Mouse (Mus musculus): Measurements from ENCODE around the gene Gprc5d. TPM values are rescaled to one million over a fixed set of nuclear protein-coding genes. Genes with fewer than 3 reads are reported as not detected.

Gene Gprc5d
- polyA plus RNA-seq, 2 experiments, result 0.10 TPM; not detected in 1

DNA sequence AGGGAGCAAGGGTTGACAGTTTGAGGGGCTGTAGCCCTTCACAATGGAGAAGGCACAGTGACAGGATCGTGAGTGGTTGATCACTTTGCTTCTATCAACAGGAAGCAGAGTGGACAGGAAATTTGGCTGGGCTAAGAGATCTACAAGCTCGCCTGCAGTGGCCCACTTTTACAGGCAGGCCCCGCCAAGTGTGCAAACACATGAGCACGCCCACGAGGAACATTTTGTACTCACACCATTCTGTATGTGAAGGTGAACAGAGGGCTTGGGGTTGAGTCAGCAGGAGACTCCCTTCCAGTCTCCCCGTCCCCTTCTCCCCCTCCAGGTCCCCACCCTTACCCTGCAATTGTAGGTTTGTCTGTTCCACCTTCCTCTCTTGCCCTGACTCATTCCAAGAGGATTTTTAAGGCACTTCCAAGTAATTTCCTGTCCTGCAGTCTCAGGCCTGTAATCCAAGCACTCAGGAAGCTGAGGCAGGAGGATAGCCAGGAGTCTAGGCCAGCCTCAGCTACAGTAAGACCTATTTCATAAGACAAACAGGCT is 43.6 kb downstream of the Gprc5d start:
- no peak overlapping the region for H3K9ac ChIP-seq (ENCODE audit: low read depth, low read length, severe bottlenecking)
- WGBS, result 73% methylated on average over 6 of the region's 6 CpGs
- H3K4me1 ChIP-seq (ENCODE audit: control insufficient read depth, insufficient read depth, low read length), result no peaks in the 10 kb centered on the region
- H3K9me3 ChIP-seq (ENCODE audit: control insufficient read depth, low read length), result no peaks in the 10 kb centered on the region
- H3K4me2 ChIP-seq (replicated peaks; ENCODE audit: low read depth, low read length, severe bottlenecking), result no peak overlapping the region
- TF ChIP-seq POLR2A (IDR thresholded peaks at IDR 0.05; ENCODE audit: borderline replicate concordance, extremely low read depth, insufficient read depth, insufficient read length), result no peak
- no peak for DNase-seq (ENCODE audit: low spot score)
- H3K36me3 ChIP-seq (ENCODE audit: control insufficient read depth, insufficient read depth, low read length), result no peaks in the 10 kb centered on the region
- H3K27me3 ChIP-seq (ENCODE audit: control insufficient read depth, insufficient read depth, low read length), result no peaks in the 10 kb centered on the region
- H3K27ac ChIP-seq (replicated peaks; ENCODE audit: low read depth, low read length), result no peak overlapping the region
- ATAC-seq (ENCODE audit: low FRiP score, low read depth), result no peak
- H3K4me3 ChIP-seq (replicated peaks; ENCODE audit: low read length), result no peak overlapping the region

DNA sequence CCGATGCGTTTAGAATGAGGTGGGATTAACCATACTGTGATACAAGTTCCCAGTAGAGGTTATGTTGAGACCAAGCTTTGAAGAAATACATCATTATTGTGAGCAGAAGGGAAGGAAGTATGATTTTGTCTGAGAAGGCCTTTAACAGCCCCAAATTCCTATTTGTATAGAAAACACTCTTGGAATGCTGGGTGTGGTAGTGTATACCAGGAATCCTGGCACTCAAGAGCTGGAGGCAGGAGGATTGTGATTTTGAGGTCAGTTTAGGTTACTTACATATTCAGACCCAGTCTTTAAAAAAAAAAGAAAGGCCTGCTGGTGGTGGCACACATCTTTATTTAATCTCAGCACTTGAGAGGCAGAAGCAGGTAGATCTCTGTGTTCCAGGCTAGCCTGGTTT is 47.7 kb downstream of the Gprc5d start:
- no peaks in the 10 kb centered on the region for H3K9me3 ChIP-seq (ENCODE audit: control insufficient read depth, low read length)
- no peaks in the 10 kb centered on the region for H3K4me1 ChIP-seq (ENCODE audit: control insufficient read depth, insufficient read depth, low read length)
- H3K36me3 ChIP-seq (ENCODE audit: control insufficient read depth, insufficient read depth, low read length), result no peaks in the 10 kb centered on the region
- WGBS, result 80% methylated on average over 2 of the region's 2 CpGs
- no peak overlapping the region for H3K9ac ChIP-seq (ENCODE audit: low read depth, low read length, severe bottlenecking)
- H3K27ac ChIP-seq (replicated peaks; ENCODE audit: low read depth, low read length), result no peak overlapping the region
- peaks cover 3% of the 10 kb centered on the region; the same call in 1 of the 2 replicates for H3K27me3 ChIP-seq (ENCODE audit: control insufficient read depth, insufficient read depth, low read length)
- no peak for ATAC-seq (ENCODE audit: low FRiP score, low read depth)
- no peak overlapping the region for H3K4me2 ChIP-seq (replicated peaks; ENCODE audit: low read depth, low read length, severe bottlenecking)
- no peak for TF ChIP-seq POLR2A (IDR thresholded peaks at IDR 0.05; ENCODE audit: borderline replicate concordance, extremely low read depth, insufficient read depth, insufficient read length)
- no peak for DNase-seq (ENCODE audit: low spot score)
- H3K4me3 ChIP-seq (replicated peaks; ENCODE audit: low read length), result no peak overlapping the region

DNA sequence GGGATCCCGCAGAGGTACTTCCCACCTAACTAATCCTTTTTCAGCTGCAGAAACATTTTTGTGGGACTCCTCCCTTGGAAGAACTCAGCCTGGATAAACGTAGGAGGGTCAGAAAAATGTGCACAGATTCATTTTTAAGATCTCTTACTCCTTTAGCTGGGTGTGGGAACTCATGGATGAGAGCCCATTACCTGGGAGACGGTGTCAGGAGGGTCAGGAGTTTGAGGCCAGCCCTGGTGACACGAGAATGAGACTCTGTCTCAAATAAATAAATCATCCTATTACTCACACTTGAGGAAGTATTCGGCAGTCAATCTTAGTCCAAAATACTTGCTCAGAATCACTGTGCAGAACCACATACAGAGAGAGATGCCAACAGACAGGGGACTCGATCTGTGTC is 48.2 kb downstream of the Gprc5d start:
- 72% methylated on average over 6 of the region's 6 CpGs for WGBS
- H3K36me3 ChIP-seq (ENCODE audit: control insufficient read depth, insufficient read depth, low read length), result no peaks in the 10 kb centered on the region
- no peak overlapping the region for H3K4me2 ChIP-seq (replicated peaks; ENCODE audit: low read depth, low read length, severe bottlenecking)
- H3K4me1 ChIP-seq (ENCODE audit: control insufficient read depth, insufficient read depth, low read length), result no peaks in the 10 kb centered on the region
- DNase-seq (ENCODE audit: low spot score), result no peak
- ATAC-seq (ENCODE audit: low FRiP score, low read depth), result no peak
- H3K4me3 ChIP-seq (replicated peaks; ENCODE audit: low read length), result no peak overlapping the region
- TF ChIP-seq POLR2A (IDR thresholded peaks at IDR 0.05; ENCODE audit: borderline replicate concordance, extremely low read depth, insufficient read depth, insufficient read length), result no peak
- no peak overlapping the region for H3K9ac ChIP-seq (ENCODE audit: low read depth, low read length, severe bottlenecking)
- peaks cover 3% of the 10 kb centered on the region; the same call in 1 of the 2 replicates for H3K27me3 ChIP-seq (ENCODE audit: control insufficient read depth, insufficient read depth, low read length)
- no peaks in the 10 kb centered on the region for H3K9me3 ChIP-seq (ENCODE audit: control insufficient read depth, low read length)
- no peak overlapping the region for H3K27ac ChIP-seq (replicated peaks; ENCODE audit: low read depth, low read length)

DNA sequence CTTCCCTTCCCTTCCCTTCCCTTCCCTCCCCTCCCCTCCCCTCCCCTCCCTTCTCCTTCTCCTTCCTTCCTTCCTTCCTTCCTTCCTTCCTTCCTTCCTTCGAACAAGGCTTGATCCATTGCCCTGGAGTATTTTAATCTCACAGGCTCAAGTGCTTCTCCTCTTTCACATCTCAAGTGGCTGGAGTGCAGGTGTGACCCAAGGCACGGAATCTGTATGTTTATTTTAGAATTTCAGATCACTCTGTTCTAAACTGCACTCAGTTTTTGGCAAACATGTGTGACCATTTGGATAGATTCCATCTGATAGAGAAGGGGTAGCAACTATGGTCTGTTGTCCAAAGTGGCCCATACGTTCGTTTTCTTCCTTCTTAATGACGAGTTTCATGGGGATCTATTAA is 49.9 kb downstream of the Gprc5d start:
- ATAC-seq (ENCODE audit: low FRiP score, low read depth) (no peak), DNase-seq (ENCODE audit: low spot score) (no peak)
- H3K9ac ChIP-seq (ENCODE audit: low read depth, low read length, severe bottlenecking), result no peak overlapping the region
- no peak overlapping the region for H3K4me3 ChIP-seq (replicated peaks; ENCODE audit: low read length)
- 64% methylated on average over 5 of the region's 5 CpGs for WGBS
- H3K4me2 ChIP-seq (replicated peaks; ENCODE audit: low read depth, low read length, severe bottlenecking), result no peak overlapping the region
- no peaks in the 10 kb centered on the region for H3K9me3 ChIP-seq (ENCODE audit: control insufficient read depth, low read length)
- no peak for TF ChIP-seq POLR2A (IDR thresholded peaks at IDR 0.05; ENCODE audit: borderline replicate concordance, extremely low read depth, insufficient read depth, insufficient read length)
- no peaks in the 10 kb centered on the region for H3K36me3 ChIP-seq (ENCODE audit: control insufficient read depth, insufficient read depth, low read length)
- H3K27ac ChIP-seq (replicated peaks; ENCODE audit: low read depth, low read length), result no peak overlapping the region
- peaks cover 3% of the 10 kb centered on the region; the same call in 1 of the 2 replicates for H3K27me3 ChIP-seq (ENCODE audit: control insufficient read depth, insufficient read depth, low read length)
- no peaks in the 10 kb centered on the region for H3K4me1 ChIP-seq (ENCODE audit: control insufficient read depth, insufficient read depth, low read length)

DNA sequence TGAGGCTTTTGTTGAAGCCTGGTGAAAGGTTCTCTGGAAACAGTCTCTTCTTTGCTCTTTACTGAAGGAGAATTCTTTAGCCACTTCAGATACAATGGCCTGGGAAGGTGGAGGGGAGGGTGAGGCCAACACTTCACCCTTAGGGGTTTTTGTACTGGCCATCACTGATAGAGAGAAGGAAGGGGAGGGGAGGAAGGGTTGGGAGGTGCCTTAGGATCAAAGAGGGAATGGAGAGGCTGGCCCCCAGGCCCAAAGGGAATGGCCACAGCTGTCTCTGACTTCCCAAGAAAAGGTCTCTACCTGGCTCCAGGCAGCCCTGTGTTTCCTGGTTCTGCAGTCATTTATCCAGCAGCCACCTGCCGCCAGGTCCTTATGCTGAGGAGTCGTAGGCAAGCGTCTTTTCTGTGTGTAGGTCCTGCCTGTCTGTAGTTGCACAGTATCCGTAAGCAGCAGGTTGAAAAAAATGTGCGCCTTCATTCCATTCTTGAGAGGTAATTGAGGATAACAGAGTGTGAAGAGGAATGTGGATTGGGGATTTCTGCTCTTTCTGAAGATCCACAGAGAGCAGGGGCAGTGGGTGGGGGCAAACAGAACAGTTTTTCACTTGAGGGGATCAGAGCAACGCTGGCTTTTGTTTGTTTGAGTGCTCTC is 51.2 kb downstream of the Gprc5d start:
- ATAC-seq (ENCODE audit: low FRiP score, low read depth), result no peak
- no peak overlapping the region for H3K4me3 ChIP-seq (replicated peaks; ENCODE audit: low read length)
- H3K27ac ChIP-seq (replicated peaks; ENCODE audit: low read depth, low read length), result no peak overlapping the region
- no peak for TF ChIP-seq POLR2A (IDR thresholded peaks at IDR 0.05; ENCODE audit: borderline replicate concordance, extremely low read depth, insufficient read depth, insufficient read length)
- H3K9me3 ChIP-seq (ENCODE audit: control insufficient read depth, low read length), result no peaks in the 10 kb centered on the region
- H3K4me2 ChIP-seq (replicated peaks; ENCODE audit: low read depth, low read length, severe bottlenecking), result 0 out of 2 replicates have a peak overlapping the region, but pooled peaks have one; percentile 7
- H3K27me3 ChIP-seq (ENCODE audit: control insufficient read depth, insufficient read depth, low read length), result peaks cover 3% of the 10 kb centered on the region; the same call in 1 of the 2 replicates
- H3K4me1 ChIP-seq (ENCODE audit: control insufficient read depth, insufficient read depth, low read length), result no peaks in the 10 kb centered on the region
- no peak for DNase-seq (ENCODE audit: low spot score)
- no peak overlapping the region for H3K9ac ChIP-seq (ENCODE audit: low read depth, low read length, severe bottlenecking)
- H3K36me3 ChIP-seq (ENCODE audit: control insufficient read depth, insufficient read depth, low read length), result no peaks in the 10 kb centered on the region
- 40% methylated on average over 6 of the region's 6 CpGs for WGBS

Measured in limb, embryonic 14.5 days (tissue).